Mouse (Mus musculus) liver, embryonic 14.5 days (tissue): ENCODE results near the gene 4930507D05Rik. TPM values are rescaled to one million over a fixed set of nuclear protein-coding genes. Genes with fewer than 3 reads are reported as not detected.

Experiments
- ATAC-seq: fragments of 200-750 bp; cut with Nextera tagmentation; 2 replicates; pipeline ENCODE4 v1.8.0; 2017; ENCODE audit warnings: moderate number of reproducible peaks, mild to moderate bottlenecking, moderate library complexity; ENCODE audit not compliant: insufficient read depth
- DNase-seq, 3 experiments: peaks; one replicate each; pipeline ENCODE4 v3.0.0-alpha.2; 2012 to 2013; ENCODE audit warnings: low read depth in 3 of 3, low spot score in 3 of 3
- H3K27ac ChIP-seq: fragments of 300-500 bp; sonication (generic); 2 replicates; pipeline ENCODE4 v1.5.1; 2014; ENCODE audit warnings: moderate library complexity, mild to moderate bottlenecking, control low read depth, inconsistent platforms
- H3K27me3 ChIP-seq: fragments of 300-500 bp; sonication (generic); 2 replicates; pipeline ENCODE4 v1.6.1; 2014; ENCODE audit warnings: mild to moderate bottlenecking, low read length, moderate library complexity; ENCODE audit not compliant: control insufficient read depth, insufficient read depth
- H3K36me3 ChIP-seq: fragments of 300-500 bp; sonication (generic); replicated peaks from 2 replicates; pipeline ENCODE4 v1.6.1; 2014; ENCODE audit warnings: low read depth; ENCODE audit not compliant: control insufficient read depth, insufficient read depth
- H3K4me1 ChIP-seq, 2 experiments: fragments of 200-500 bp in 1 of 2; fragments of 300-500 bp in 1 of 2; sonication (generic) in 1 of 2; replicated peaks; 2 replicates each; pipeline ENCODE4 v1.6.1; 2012 to 2014; ENCODE audit warnings: antibody characterized with exemption in 1 of 2, inconsistent platforms in 1 of 2, low read length in 1 of 2; ENCODE audit not compliant: control insufficient read depth in 2 of 2, insufficient read depth in 2 of 2
- H3K4me2 ChIP-seq: fragments of 300-500 bp; sonication (generic); 2 replicates; pipeline ENCODE4 v1.6.1; 2014; ENCODE audit warnings: low read depth, mild to moderate bottlenecking, control low read depth, moderate library complexity
- H3K4me3 ChIP-seq, 2 experiments: fragments of 200-500 bp in 1 of 2; fragments of 300-500 bp in 1 of 2; sonication (generic) in 1 of 2; 2 replicates each; pipeline ENCODE4 v1.5.1; 2012 to 2014; ENCODE audit warnings: low read depth in 2 of 2, low read length in 2 of 2, mild to moderate bottlenecking in 2 of 2, control low read depth in 1 of 2, inconsistent platforms in 1 of 2, moderate library complexity in 1 of 2; ENCODE audit not compliant: insufficient read depth in 1 of 2
- H3K9ac ChIP-seq: fragments of 300-500 bp; sonication (generic); replicated peaks from 2 replicates; pipeline ENCODE4 v1.6.1; 2014; ENCODE audit warnings: mild to moderate bottlenecking, control low read depth, moderate library complexity
- H3K9me3 ChIP-seq: fragments of 300-500 bp; sonication (generic); 2 replicates; pipeline ENCODE4 v1.6.1; 2016; ENCODE audit warnings: low read length, mixed read lengths; ENCODE audit not compliant: control insufficient read depth
- CTCF ChIP-seq: IDR thresholded peaks from 2 replicates; pipeline ENCODE4 v1.5.1; 2016; ENCODE audit warnings: antibody characterized with exemption, low read depth, control low read depth
- EP300 ChIP-seq: IDR thresholded peaks from 2 replicates; pipeline ENCODE4 v1.6.1; 2016; ENCODE audit warnings: antibody characterized with exemption, low read depth
- WGBS: fragments of 180-500 bp; shearing (Covaris S2); extraction: QIAGEN DNeasy Blood & Tissue Kit; methylation state at CpG from one replicate; pipeline ENCODE4 v1.1.7; 2014; ENCODE audit not compliant: insufficient replicate concordance; 5-methylcytosine and 5-hydroxymethylcytosine counted together
- polyA plus RNA-seq, 2 experiments: library from polyadenylated mRNA; depleted of rRNA in 1 of 2; stranded (reverse) in 1 of 2; unstranded in 1 of 2; fragments of >200 nt; fragmentation: Nextera tagmentation in 1 of 2; extraction: Ambion mirVana in 1 of 2; gene quantifications; 2 replicates each; pipeline versions ENCODE4 v1.2.1 to v1.2.3; 2012 to 2014

4930507D05Rik gene
- polyA plus RNA-seq, 2 experiments = 0.11 to 0.25 TPM

DNA sequence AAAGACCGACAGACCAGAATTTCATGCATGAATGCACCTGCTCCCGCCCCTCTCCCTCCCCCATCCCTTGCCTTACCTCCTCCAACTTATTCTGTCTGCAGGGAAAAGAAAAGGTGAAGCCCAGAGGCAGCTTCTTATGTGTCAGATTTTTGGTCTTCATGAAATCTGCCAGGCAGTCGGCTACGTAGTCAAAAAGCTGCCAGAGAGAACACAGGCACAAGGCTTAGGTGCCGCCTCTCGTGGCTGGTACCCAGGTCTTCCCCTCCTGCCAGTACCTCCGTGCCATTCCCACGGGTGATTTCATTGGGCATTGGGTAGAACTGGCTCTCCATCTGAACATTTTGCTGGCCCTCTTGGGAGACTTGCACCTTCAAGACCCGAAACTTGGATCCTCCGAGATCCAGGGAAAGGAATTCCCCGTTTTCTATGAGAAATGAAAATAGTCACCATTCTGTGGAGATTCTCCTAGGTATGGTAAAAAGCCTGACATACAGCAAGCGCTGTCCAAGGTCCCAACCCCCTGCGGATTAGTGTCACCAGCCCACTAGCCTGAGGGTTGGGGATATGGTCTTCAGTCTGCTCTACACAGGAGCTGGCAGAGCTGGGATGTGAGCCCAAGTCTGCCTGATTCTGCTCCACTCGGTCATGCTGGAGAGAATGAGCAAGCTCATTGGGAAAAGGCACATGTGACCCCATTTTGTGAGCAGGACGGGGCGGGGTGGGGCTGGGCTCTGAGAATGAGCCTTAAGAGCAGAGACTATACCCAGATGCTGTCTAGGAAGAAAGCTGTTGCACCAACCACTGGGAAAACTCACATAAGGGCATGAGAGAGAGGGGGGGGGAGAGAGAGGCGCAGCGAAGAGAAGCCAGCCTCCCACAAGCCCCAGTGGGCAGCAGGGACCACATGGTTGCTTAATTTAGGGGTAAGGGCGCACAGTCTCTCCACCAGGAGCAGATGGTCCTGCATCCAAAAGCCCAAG is 37.6 kb upstream of the 4930507D05Rik start:
- peaks cover 4 to 14% of the 10 kb centered on the region in 2 experiments for H3K4me1 ChIP-seq
- no peak overlapping the region for H3K9ac ChIP-seq
- TF ChIP-seq EP300 = no peak
- TF ChIP-seq CTCF = no peak
- 55% methylated on average over 19 of the region's 19 CpGs for WGBS
- DNase-seq = no peak
- no peak for ATAC-seq
- no peaks in the 10 kb centered on the region for H3K36me3 ChIP-seq
- H3K27ac ChIP-seq = no peak overlapping the region
- H3K4me2 ChIP-seq = no peak overlapping the region
- H3K27me3 ChIP-seq = no peaks in the 10 kb centered on the region
- H3K4me3 ChIP-seq = no peak overlapping the region
- H3K9me3 ChIP-seq = no peaks in the 10 kb centered on the region

DNA sequence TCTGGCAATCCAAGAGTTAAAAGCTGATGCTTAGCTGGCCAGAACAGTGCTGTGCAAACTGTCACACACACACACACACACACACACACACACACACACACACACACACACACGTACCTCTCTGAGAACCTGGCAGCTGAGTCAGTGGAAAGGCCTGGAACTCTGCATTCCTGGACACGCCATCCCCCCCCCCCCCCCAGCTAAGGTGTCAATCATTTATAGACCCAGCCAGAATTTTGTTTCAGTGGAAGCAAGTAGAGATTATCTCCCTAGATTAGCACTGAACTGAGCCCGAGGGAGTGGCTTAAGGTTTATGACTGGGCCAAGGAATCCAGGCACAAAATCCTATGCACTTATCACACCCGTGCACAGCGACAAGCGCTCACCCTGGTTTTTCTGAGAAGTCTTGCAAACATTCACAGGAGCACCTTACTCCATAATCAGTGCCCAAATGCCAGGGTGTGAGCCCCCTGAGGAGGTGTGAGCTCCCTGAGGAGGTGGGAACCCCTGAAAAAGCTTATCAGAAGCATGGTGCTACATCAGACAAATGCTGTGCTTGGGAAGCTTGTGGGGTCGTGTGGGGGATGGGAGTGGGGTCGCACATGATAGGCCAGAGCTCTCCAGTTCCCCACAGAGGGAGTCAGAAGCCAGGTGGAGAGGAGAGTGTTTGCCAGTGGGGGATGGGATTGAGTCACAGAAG is 36.2 kb upstream of the 4930507D05Rik start:
- peak; percentile 20; the same call in 1 of the 2 replicates for ATAC-seq

DNA sequence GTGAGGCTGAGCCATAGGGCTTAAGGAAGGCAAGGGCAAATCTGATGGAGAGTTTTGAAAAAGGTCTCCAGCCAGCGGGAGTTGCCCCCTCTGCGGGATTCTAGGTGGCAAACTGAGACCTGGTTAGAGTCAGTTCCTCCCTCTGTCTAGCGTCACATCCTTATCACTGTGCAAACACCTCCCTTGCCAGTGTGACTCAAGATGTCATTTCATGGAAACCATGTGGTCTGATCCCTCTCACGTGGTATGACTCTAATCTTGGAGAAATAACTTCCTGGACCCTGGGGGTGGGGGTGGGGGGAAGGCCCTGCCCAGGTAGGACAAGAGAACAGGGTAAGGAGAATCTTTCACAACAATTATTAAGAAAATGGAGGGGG is 35.7 kb upstream of the 4930507D05Rik start:
- H3K4me3 ChIP-seq = no peak overlapping the region
- DNase-seq (peak in 1 of 3 experiments; percentile 23), ATAC-seq (peak; percentile 59; the same call in 1 of the 2 replicates)
- TF ChIP-seq CTCF (no peak), EP300 (no peak)
- H3K9ac ChIP-seq = no peak overlapping the region
- no peaks in the 10 kb centered on the region for H3K9me3 ChIP-seq
- peaks cover 4 to 14% of the 10 kb centered on the region in 2 experiments for H3K4me1 ChIP-seq
- H3K4me2 ChIP-seq = no peak overlapping the region
- H3K27me3 ChIP-seq = no peaks in the 10 kb centered on the region
- no peak overlapping the region for H3K27ac ChIP-seq
- H3K36me3 ChIP-seq = no peaks in the 10 kb centered on the region
- 4% methylated on average over 4 of the region's 4 CpGs for WGBS

More for the DNA sequence above, 36.2 kb upstream of the 4930507D05Rik start:
- H3K4me1 ChIP-seq = peaks cover 4 to 14% of the 10 kb centered on the region in 2 experiments
- 7% methylated on average over 8 of the region's 8 CpGs for WGBS
- no peak overlapping the region for H3K27ac ChIP-seq
- H3K36me3 ChIP-seq = no peaks in the 10 kb centered on the region
- no peaks in the 10 kb centered on the region for H3K27me3 ChIP-seq
- no peak overlapping the region for H3K9ac ChIP-seq
- DNase-seq = peak in 1 of 3 experiments; percentile 33
- H3K4me2 ChIP-seq = no peak overlapping the region
- no peak overlapping the region for H3K4me3 ChIP-seq
- no peak for TF ChIP-seq EP300
- TF ChIP-seq CTCF = no peak
- no peaks in the 10 kb centered on the region for H3K9me3 ChIP-seq

DNA sequence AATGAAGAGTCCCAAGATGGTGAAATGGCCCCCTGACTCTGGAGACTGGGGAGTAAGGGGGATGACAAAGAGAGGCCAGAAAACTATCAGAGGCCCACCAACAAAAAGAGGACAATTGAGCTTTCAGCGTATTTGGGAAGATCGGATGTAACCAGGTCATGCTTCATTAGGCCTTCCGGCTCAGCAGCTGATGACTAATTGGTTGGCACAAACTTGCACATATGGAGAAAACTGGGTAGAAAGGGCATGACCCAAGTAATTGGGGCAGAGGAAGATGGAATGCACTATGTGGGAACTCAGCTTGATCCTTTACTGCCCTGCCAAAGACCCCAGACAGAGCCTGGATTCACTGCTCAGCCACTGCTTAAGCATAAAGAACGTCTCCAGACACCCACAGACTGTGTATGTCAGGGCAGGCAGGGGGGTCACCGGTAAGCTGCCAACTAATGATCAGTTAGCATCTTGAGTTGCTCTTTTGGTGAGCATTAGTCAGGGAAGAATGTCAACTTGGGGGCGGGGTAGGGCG is 30.4 kb upstream of the 4930507D05Rik start:
- Histone ChIP-seq H3K9me3 (no peaks in the 10 kb centered on the region), H3K4me1 (peaks cover 0 to 4% of the 10 kb centered on the region in 2 experiments; a peak in 1 of 4 replicates), H3K27ac (no peak overlapping the region), H3K27me3 (no peaks in the 10 kb centered on the region), H3K9ac (no peak overlapping the region), H3K36me3 (no peaks in the 10 kb centered on the region), H3K4me3 (no peak overlapping the region), H3K4me2 (no peak overlapping the region)
- no peak for DNase-seq
- 74% methylated on average over 7 of the region's 7 CpGs for WGBS
- TF ChIP-seq EP300 = no peak
- no peak for TF ChIP-seq CTCF
- ATAC-seq = no peak

DNA sequence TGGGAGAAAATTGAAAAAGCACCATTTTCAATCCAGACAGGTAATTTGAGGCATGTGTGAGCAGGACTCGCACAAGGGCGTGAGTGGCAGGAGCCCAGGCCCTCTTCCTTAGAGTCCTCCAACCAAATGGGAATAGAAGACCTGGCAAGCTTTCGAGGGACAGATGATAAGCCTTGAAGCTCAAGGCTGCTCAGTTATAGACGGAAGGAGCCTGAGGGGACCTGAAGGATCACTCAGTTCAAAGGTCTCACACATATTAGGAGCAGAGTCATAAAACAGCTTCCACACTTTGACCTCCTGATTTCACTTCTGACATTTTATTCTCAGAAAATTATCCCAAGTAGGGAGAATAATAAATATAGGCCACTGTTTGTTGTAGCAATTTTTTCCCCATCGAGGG is 29.9 kb upstream of the 4930507D05Rik start:
- no peak overlapping the region for H3K4me3 ChIP-seq
- H3K9me3 ChIP-seq = no peaks in the 10 kb centered on the region
- H3K4me1 ChIP-seq = peaks cover 0 to 3% of the 10 kb centered on the region in 2 experiments; a peak in 1 of 4 replicates
- H3K27me3 ChIP-seq = no peaks in the 10 kb centered on the region
- H3K9ac ChIP-seq = no peak overlapping the region
- ATAC-seq (no peak), DNase-seq (no peak)
- no peak for TF ChIP-seq EP300
- no peak for TF ChIP-seq CTCF
- no peak overlapping the region for H3K27ac ChIP-seq
- no peak overlapping the region for H3K4me2 ChIP-seq
- 74% methylated on average over 5 of the region's 5 CpGs for WGBS
- no peaks in the 10 kb centered on the region for H3K36me3 ChIP-seq
